Mouse (Mus musculus) layer of hippocampus, adult 9-11 months (tissue): ENCODE results near the gene Usp19.

ENCODE experiments used
- DNase-seq: peaks from one replicate; pipeline ENCODE4 v3.0.0; 2022

Usp19 gene

DNA sequence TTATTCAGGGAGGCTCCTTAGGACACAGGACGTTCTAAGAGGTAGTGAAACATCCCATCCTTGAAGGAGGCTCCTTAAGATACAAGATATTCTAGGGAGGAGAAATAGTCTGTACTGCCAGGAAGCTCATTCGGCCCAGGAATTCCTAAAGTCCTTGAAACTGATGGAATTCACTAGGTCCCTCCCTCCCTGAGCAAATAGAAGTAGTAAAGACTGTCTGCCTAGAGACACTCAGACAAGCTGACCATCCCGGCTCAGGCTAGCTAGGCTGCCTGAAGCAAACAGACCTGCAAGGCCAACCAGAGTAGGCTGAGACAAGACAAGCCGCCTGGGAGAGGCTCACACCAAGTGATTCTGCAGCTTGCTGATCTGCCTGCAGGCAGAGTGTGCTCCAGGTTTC is 20.6 kb upstream of the Usp19 start:
- no peak for DNase-seq

DNA sequence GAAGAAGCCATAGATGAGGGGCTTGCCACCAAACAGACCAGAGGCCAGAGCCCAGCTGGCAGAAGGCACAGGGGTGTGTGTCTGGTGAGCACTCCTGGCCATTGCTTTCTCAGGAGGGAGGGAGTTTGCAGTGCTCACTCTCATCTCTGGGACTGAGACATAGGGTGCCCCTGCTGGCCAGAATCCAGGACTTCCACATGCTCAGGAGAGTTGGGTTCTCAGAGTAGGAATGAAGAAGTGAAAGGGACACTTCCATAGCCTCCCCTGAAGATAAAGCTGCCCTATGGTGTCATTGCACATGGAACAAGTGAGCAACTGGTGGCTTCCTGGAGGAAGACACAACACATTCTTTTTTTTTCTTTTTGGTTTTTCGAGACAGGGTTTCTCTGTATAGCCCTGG is 15.9 kb upstream of the Usp19 start:
- no peak for DNase-seq

DNA sequence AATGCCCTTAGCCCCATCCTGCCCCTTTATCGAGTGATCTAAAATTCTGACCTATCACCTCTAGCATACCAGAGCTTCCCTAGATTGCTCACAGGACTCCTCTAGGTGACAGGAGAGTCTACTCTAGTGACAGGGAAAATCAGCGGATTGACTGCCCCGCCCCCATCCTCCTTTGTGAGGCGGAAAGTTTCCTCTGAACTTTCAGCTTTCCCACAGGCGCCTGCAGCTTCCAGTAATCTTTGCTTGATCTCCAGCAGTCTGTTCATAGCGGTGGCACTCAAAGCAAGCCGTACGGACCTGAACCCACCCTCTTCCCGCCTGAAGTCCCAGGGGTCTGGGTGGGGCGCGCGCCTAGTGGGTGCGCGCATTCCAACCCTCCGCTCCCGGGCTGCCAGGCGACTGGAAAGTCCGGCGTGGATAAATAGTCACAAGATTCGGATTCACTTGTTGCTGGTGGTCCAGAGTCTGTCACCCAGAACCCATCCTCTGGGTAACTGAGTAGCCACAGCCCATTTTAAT is 11.7 kb upstream of the Usp19 start:
- DNase-seq: no peak

DNA sequence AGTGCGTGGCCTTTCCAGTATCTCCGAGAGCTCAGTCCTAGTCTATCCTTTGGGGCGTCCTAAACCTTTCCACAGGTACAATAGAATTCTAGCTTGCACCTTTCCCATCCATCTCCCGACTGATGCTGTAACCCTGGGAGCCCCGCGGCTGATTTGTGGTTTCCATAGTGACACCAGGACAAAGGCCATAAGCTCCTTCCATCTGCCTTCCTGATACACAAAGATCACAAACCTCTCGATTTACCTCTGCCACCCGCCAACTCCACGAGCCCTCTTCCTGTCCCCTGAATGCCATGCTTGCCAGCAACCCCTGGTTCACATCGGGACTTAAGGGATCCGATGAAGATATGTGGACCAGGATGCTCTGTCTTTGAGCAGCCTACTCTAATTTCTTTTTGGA is 11.2 kb upstream of the Usp19 start:
- no peak for DNase-seq

DNA sequence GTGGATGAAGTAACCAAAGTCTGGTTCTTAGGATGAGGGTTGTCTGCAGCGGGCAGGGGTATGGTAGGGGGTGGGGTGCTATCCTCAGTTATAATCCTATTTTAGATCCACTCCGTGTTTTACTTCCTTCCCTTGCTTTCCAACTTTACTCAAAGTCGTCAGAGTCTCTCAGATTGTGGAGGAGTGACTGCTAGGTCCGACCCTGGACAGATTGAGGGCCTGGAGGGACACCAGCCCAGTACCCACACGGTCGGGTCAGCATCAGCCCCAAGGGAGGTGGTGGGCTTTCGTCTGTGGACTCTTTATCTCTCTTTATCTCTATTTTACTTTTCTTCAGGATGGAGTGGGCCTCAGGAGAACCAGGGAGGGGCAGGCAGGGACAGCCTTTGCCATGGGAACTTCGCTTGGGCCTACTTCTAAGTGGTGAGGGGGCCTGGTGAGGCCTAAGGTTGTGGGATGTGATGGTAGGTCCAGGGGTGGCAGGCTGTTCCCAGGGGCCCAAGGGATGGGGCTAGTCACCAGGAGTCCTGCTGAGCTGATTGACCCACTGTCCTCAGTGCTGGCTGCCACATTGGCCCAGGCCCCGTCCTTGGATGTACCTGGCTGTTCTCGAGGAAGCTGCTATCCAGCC is 10.6 kb upstream of the Usp19 start, which contains the start of gene Lamb2:
Lamb2 (plus strand) TSS at position 16 of the 631 bp plus-strand sequence.
- DNase-seq: no peak

DNA sequence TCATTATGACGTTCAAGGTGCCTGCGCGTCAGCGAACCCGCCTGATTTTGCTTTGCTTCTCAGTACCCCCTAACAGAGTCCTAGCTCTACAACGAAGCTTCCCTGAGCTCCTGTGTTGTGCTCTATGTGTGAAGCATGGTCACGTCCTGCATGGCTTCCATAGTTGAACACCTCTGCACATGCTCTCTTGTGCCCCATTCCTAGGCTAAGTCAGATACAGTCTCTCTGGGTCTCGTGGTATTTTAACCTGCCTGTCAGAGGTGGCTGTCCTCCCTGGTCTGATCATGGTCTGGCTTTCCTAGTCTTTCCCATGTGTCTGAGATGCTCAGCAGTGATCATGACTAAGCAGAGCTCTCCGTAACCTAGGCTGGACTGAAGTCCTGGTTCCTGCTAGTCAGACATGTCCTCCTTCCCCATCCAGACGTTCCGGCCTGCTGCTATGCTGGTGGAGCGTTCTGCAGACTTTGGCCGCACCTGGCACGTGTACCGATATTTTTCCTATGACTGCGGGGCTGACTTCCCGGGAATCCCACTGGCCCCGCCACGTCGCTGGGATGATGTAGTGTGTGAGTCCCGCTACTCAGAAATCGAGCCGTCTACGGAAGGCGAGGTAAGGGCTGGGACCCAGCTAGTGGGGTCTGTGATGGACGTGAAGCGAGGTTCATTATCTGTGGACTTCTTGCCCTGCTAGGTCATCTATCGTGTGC is 9.4 kb upstream of the Usp19 start:
- DNase-seq: no peak

DNA sequence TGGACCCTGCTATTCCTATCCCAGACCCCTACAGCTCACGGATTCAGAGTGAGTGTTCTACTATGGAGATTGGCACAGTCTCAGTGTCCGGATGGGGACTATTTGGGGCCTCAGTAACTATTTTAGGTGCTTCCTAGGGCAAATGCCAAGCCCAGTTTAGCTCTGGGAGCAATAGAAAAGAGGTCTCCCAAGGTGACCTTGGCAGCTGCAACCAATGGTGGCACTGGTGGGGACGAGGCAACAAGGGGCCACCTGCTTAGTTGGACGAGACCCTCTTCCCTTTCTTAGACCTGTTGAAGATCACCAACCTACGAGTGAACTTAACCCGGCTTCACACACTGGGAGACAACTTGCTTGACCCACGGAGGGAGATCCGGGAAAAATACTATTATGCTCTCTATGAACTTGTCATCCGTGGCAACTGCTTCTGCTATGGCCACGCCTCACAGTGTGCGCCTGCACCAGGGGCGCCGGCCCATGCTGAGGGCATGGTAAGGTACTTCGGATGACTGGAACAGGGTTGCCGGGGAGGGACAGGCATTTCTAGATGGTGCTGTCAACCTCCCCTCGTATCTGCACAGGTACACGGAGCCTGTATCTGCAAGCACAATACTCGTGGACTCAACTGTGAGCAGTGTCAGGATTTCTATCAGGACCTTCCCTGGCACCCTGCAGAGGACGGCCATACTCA is 8.7 kb upstream of the Usp19 start:
- DNase-seq: no peak

DNA sequence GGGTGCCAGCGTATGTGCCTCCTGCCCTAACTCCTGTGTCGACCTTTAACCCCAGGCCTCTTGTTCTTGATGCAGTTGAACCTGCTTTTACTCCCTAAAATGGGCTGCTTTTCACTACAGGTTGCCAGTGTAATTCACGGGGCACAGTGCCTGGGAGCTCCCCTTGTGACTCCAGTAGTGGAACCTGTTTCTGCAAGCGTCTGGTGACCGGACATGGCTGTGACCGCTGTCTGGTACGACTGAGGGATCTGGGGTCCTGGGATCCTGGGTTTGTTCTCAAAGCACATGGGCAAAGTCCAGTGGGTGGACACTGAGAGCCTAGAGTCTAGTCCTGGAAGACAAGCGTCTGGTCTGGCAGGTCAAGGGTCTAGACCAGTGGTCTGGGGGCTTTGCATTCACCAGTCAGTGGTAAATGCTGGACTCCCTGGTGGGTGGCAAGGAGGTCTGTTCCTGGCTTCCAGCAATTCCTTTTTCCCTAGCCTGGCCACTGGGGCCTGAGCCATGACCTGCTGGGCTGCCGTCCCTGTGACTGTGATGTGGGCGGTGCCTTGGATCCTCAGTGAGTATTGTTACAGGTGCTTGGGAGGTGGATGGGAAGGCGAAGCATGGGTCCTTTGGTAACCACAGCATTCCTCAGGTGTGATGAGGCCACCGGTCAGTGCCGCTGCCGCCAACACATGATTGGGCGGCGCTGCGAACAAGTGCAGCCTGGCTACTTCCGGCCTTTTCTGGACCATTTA is 7.2 kb upstream of the Usp19 start:
- no peak for DNase-seq

DNA sequence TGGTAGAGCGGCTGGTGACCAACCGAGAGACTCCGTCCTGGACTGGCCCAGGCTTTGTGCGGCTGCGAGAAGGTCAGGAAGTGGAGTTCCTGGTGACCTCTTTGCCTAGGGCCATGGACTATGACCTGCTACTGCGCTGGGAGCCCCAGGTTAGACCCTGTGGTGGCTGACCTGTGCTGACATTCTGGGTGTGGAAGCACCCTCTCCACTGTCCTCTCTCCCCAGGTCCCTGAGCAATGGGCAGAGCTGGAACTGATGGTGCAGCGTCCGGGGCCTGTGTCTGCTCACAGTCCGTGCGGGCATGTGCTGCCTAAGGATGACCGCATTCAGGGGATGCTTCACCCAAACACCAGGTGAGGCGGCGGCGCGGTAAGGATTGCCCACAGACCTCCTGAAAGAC is 6.4 kb upstream of the Usp19 start:
- no peak for DNase-seq

DNA sequence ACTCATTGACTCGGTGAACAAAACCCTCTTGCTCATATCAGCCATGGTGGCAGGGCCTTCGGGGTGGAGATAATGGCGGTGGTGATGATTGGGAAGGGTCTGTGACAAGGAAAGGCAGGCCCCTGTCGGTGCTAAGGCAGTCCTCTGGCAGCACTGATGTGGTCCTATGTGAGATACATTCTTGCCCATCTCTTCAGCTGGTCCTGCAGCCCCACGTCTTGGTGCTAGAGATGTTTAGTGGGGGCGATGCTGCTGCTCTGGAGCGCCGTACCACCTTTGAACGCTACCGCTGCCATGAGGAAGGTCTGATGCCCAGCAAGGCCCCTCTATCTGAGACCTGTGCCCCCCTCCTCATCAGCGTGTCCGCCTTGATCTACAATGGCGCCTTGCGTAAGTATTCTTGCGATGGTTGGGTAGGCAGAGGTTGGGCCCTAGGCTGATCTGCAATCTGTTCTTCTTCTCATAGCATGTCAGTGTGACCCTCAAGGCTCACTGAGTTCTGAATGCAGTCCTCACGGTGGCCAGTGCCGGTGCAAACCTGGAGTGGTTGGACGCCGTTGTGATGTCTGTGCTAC is 5.0 kb upstream of the Usp19 start:
- DNase-seq: no peak

DNA sequence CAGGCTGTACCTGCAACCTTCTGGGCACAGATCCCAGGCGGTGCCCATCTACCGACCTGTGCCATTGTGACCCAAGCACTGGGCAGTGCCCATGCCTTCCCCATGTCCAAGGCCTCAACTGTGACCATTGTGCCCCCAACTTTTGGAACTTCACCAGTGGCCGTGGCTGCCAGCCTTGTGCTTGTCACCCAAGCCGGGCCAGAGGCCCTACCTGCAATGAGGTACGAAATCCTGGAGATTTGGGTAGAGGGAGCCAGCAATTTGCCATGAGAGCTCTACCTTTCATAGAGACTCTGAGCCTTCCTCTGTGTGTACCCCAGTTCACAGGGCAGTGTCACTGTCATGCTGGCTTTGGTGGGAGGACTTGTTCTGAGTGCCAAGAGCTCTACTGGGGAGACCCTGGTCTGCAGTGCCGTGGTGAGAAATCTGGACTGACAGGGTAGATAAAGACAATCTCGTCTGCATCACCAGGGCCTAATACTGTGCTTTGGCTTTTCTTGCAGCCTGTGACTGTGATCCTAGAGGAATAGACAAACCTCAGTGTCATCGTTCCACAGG is 3.4 kb upstream of the Usp19 start:
- no peak for DNase-seq

DNA sequence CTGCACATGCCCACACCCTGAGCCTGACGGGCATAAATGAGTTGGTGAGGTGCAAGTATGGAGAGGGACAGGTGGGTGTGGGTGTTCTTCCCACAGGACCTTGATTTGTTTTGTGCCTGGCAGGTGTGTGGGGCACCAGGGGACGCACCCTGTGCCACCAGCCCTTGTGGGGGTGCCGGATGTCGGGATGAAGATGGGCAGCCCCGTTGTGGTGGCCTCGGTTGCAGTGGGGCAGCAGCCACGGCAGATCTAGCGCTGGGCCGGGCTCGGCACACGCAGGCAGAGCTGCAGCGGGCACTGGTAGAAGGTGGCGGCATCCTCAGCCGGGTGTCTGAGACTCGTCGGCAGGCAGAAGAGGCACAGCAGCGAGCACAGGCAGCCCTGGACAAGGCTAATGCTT is 2.0 kb upstream of the Usp19 start:
- no peak for DNase-seq

DNA sequence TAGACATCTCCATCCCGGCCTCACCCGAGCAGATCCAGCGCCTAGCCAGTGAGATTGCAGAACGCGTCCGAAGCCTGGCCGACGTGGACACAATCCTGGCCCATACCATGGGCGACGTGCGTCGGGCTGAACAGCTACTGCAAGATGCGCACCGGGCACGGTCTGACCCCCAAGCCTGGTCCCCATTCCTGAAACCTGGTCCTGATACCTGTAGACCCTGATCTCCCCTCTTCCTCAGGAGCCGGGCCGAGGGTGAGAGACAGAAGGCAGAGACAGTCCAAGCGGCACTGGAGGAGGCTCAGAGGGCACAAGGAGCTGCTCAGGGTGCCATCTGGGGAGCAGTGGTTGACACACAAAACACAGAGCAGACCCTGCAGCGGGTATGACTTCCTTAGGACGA is 1.2 kb upstream of the Usp19 start:
- DNase-seq: no peak

DNA sequence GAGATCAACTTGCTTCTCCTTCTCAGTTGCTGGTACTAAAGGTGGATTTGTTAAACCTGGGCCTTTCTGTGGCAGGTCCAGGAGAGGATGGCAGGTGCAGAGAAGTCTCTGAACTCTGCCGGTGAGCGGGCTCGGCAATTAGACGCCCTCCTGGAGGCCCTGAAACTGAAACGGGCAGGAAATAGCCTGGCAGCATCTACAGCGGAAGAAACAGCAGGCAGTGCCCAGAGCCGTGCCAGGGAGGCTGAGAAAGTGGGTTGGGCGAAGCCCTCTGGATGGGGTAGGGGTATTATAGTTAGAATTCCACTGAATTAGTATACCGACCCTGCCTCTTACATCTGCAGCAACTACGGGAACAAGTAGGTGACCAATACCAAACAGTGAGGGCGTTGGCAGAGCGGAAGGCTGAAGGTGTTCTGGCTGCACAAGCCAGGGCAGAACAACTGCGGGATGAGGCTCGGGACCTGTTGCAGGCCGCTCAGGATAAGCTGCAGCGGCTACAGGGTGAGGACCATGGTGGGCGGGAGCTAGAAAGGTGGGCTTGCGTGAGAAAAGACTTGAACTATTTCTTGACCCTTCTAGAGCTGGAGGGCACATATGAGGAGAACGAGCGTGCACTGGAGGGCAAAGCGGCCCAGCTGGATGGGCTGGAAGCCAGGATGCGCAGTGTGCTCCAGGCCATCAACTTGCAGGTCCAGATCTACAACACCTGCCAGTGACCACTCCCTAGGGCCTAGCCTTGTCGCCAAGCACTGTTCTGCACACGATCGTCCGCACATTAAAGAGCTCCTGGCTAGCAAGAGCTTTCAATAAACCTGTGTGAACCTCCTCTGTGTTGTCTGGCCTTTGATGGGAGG is 472 bp upstream of the Usp19 start:
- no peak for DNase-seq

DNA sequence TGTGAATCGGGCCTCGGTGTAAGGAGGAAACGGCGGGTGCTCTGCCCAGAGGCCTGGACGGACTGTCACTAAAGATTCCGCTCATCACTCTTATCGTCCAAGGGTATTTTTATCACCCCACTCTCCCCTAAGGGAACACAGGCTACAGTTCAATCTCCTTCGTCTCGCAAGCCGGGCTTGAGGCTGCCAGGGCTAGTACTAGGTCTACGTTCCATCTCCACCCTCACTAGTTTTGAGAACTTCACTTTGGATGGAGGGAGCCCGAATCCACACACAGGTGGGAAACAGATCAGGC is 831 bp downstream of the Usp19 start:
- DNase-seq: no peak

DNA sequence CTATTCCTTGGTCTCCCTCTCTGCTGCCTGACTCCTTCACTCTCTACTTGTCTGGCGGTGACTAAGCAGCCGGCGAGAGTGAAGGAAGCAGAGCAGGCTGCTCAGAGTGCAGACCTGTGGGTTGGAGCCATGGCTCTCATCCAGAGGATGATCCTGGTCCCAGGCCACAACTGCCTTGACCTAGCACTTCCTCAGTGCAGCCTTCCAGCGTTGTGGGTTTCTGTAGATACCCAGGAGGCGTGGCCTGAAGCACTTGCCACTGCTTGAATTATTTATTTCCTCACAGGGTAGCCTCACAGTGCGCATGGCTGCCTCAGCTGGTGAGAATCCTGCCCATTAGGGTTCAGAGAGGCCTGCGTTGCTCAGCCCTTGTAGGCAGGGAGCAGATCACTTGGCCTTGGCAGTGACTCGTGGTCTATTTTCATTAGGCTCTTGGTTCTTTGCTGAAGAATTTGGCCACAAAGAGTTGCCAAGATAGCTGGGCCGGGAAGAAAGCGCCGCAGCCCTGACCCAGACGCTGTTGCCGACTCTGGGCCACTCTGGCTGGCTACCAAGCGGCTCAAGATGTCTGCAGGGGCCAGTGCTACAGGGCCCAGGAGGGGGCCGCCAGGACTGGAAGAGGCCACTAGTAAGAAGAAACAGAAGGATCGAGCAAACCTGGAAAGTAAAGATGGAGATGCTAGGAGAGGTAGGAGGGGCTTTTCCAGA is 1.8 kb downstream of the Usp19 start:
- DNase-seq: no peak

DNA sequence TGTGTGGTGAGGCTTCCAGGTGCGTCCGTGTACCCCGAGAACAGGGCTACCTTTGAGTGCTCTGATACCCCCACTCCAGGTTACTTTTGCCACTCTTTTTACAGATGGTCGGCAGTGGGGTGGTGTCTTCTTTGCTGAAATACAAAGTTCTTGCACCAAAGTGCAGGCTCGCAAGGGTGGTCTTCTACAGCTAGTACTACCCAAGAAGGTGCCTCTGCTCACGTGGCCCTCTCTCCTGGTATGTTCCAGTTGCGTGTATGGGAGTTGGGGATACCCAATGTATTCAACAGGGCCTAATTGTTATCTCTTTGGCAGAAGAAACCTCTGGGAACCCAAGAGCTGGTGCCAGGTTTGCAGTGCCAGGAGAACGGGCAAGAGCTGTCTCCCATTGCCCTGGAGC is 2.8 kb downstream of the Usp19 start:
- DNase-seq: no peak

DNA sequence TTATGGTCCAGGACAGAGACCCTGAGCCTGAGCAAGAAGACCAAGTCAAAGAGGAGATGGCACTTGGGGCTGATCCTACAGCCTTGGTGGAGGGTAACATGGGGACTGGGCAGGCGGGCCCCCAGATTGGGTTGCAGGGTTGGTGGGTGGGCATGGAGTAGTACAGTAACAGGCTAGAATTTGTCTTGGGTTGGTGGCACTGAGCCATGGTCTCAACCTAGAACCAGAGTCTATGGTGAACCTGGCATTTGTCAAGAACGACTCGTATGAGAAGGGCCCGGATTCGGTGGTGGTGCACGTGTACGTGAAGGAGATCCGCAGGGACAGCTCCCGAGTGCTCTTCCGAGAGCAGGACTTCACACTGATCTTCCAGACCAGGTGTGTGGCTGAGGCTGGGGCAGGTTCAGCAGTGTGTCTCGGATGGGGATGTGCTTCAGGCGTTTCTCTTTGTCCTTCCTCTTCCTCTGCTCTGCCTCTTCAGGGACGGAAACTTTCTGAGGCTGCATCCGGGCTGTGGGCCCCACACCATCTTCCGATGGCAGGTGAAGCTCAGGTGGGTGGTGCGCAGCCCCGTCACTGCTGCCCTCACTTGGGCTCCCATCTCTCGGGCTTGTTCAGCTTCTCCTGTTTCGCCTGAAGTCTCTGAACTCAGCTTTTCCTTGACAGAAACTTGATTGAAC is 3.9 kb downstream of the Usp19 start:
- no peak for DNase-seq

DNA sequence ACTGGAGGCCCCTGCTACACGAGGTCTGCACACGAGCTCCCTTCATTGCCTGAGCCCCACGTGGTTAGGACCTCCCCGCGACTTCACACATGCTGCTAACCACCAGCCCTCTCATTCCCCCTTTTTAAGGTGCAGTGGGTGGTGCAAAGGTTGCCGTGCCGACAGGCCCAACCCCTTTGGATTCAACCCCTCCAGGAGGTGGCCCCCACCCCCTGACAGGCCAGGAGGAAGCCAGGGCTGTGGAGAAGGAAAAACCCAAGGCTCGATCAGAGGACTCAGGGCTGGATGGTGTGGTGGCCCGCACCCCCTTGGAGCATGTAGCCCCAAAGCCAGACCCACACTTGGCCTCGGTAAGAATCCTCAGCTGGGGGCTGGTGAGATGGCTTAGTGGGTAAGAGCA is 4.5 kb downstream of the Usp19 start:
- no peak for DNase-seq

DNA sequence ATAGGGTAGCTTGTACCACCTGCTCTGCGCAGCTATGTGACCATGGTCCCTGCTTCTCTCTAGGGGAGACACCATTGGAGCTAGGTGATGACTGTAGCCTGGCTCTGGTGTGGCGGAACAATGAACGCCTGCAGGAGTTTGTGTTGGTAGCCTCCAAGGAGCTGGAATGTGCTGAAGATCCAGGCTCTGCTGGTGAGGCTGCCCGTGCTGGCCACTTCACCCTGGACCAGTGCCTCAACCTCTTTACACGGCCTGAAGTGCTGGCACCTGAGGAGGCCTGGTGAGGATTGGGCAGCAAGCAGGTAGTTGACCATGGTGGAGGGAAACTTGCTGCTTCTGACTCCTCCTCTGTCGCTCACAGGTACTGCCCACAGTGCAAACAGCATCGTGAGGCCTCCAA is 8.8 kb downstream of the Usp19 start:
- no peak for DNase-seq

DNA sequence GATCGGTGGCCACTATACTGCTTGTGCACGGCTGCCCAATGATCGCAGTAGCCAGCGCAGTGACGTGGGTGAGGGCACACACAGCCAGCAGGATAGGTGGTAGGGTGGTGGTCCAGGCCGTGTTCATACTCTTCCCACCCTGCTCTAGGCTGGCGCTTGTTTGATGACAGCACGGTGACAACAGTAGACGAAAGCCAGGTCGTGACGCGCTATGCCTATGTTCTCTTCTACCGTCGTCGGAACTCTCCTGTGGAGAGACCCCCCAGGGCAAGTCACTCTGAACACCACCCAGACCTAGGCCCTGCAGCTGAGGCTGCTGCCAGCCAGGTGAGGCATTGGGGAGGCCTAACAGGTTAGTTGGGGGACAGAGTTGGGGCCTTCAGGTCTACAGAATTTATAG is 9.5 kb downstream of the Usp19 start:
- no peak for DNase-seq
